Mouse (Mus musculus): ENCODE data around the gene Rpa2. TPM values are rescaled to one million over a fixed set of nuclear protein-coding genes. Genes with fewer than 3 reads are reported as not detected.

Rpa2 gene
- polyA plus RNA-seq, 1 experiment, result 15.4 TPM

- TF ChIP-seq GATA1 (IDR thresholded peaks at IDR 0.05; ENCODE audit: borderline replicate concordance, low read length) (no peak), FLI1 (IDR thresholded peaks at IDR 0.05; ENCODE audit: low read length) (no peak)
- Histone ChIP-seq H3K9me3 (peaks cover 3% of the 10 kb centered on the region; the same call in 1 of the 2 replicates), H3K4me3 (replicated peaks) (peak overlapping the region; percentile 39), H3K4me1 (peaks cover 28% of the 10 kb centered on the region), H3K36me3 (replicated peaks; ENCODE audit: low read length) (no peaks in the 10 kb centered on the region), H3K27me3 (replicated peaks) (no peaks in the 10 kb centered on the region)
These were observed 48.7 kb downstream of the Rpa2 start for GRCm38 (mm10) chr4:132816855-132817254.

- no peaks in the 10 kb centered on the region for H3K27me3 ChIP-seq (replicated peaks)
- peaks cover 34% of the 10 kb centered on the region for H3K4me1 ChIP-seq
- H3K4me3 ChIP-seq (replicated peaks), result no peak overlapping the region
- TF ChIP-seq GATA1 (IDR thresholded peaks at IDR 0.05; ENCODE audit: borderline replicate concordance, low read length), result no peak
- TF ChIP-seq FLI1 (IDR thresholded peaks at IDR 0.05; ENCODE audit: low read length), result no peak
- H3K9me3 ChIP-seq, result peaks cover 3% of the 10 kb centered on the region; the same call in 1 of the 2 replicates
- no peaks in the 10 kb centered on the region for H3K36me3 ChIP-seq (replicated peaks; ENCODE audit: low read length)
These were observed 50.3 kb downstream of the Rpa2 start for GRCm38 (mm10) chr4:132818442-132818841.

DNA sequence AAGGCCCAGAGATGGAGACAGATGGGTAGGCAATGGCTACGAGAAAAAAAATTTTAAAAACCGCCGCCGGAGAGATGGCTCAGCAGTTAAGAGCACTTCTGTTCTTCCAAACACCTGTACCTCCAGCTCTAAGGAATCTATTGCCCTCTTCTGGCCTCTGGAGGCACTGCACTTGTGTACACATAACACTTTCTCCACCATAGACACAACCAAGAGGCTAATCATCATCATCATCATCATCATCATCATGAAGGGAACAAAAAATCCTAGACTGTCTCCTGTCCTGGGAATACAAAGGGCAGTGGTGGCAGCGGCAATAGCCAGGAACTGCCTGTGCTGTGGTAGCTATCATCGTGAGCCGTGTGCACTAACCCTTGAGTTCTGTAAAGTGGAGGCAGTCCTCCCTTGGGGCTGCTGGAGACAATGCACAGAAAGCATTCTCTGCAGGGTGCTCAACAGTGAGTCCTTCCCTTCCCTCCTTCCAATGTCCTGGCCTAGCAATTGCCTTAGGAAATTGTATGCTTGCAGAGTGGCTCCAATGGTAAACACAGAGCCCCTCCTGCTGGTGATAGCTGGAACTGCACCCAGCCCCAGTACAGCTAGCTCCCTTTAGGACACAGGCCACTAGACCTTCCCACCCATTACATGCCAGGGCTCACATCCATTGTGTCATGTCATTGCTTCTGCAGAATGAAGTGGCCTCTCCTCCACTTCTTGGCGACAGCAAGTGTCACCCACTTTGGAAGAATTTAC, 55.7 kb downstream of the Rpa2 start:
- H3K27me3 ChIP-seq (replicated peaks), result no peaks in the 10 kb centered on the region
- no peak for TF ChIP-seq GATA1 (IDR thresholded peaks at IDR 0.05; ENCODE audit: borderline replicate concordance, low read length)
- peak overlapping the region; percentile 12 for H3K4me3 ChIP-seq (replicated peaks)
- peaks cover 25% of the 10 kb centered on the region for H3K4me1 ChIP-seq
- H3K9me3 ChIP-seq, result no peaks in the 10 kb centered on the region
- peaks cover 44% of the 10 kb centered on the region for H3K36me3 ChIP-seq (replicated peaks; ENCODE audit: low read length)

Other genes with a start within 250 kb of the Rpa2 start
- gene Atpif1, start 234.7 kb upstream of the Rpa2 start, polyA plus RNA-seq (2012; ENCODE audit: insufficient read depth, low replicate concordance), result 55.6 and 352 TPM in 2 replicates
- 96.7 and 198 TPM in 2 replicates for gene Dnajc8, start 232.8 kb upstream of the Rpa2 start, polyA plus RNA-seq (2012; ENCODE audit: insufficient read depth, low replicate concordance)
- 3.1 TPM in 1 of 2 replicates, not detected in the other for gene Ptafr, start 204.3 kb upstream of the Rpa2 start, polyA plus RNA-seq (2012; ENCODE audit: insufficient read depth, low replicate concordance)
- gene Eya3, start 129.3 kb upstream of the Rpa2 start, polyA plus RNA-seq (2012; ENCODE audit: insufficient read depth, low replicate concordance), result 2.0 and 2.9 TPM in 2 replicates
- gene Xkr8, start 35.8 kb upstream of the Rpa2 start, polyA plus RNA-seq (2012; ENCODE audit: insufficient read depth, low replicate concordance), result 0.26 TPM in 1 of 2 replicates, not detected in the other
- gene Smpdl3b, start 11.1 kb upstream of the Rpa2 start, polyA plus RNA-seq (2012; ENCODE audit: insufficient read depth, low replicate concordance), result 0.38 TPM in 1 of 2 replicates, not detected in the other
- gene Themis2, start 28.1 kb downstream of the Rpa2 start, polyA plus RNA-seq (2012; ENCODE audit: insufficient read depth, low replicate concordance), result 0.53 and 20.4 TPM in 2 replicates
- 8.9 and 32.6 TPM in 2 replicates for gene Ppp1r8, start 74.8 kb downstream of the Rpa2 start, polyA plus RNA-seq (2012; ENCODE audit: insufficient read depth, low replicate concordance)
- 4.9 and 5.3 TPM in 2 replicates for gene Stx12, start 116.2 kb downstream of the Rpa2 start, polyA plus RNA-seq (2012; ENCODE audit: insufficient read depth, low replicate concordance)
- gene Fam76a, start 154.2 kb downstream of the Rpa2 start, polyA plus RNA-seq (2012; ENCODE audit: insufficient read depth, low replicate concordance), result 9.4 and 13.8 TPM in 2 replicates
- gene Fgr, start 205.8 kb downstream of the Rpa2 start, polyA plus RNA-seq (2012; ENCODE audit: insufficient read depth, low replicate concordance), result 4.8 TPM in 1 of 2 replicates, not detected in the other
- gene Ahdc1, start 242.9 kb downstream of the Rpa2 start, polyA plus RNA-seq (2012; ENCODE audit: insufficient read depth, low replicate concordance), result 42.4 and 114 TPM in 2 replicates

Measured in megakaryocyte, embryonic 14.5 days (primary cell).